Mouse (Mus musculus) left cerebral cortex, postnatal 25 days (tissue): Measurements from ENCODE around the gene Farsb. TPM values are rescaled to one million over a fixed set of nuclear protein-coding genes. Genes with fewer than 3 reads are reported as not detected.

Experiments
- DNase-seq, 2 experiments: peaks; one replicate each; pipeline ENCODE4 v3.0.0; 2022; ENCODE audit warnings: low spot score in 2 of 2, mixed read lengths in 1 of 2
- intact Hi-C: fragments of 180-260 bp; cut with DNase I; formaldehyde crosslinking; loops from one replicate; pipeline ENCODE4 v1.15.1; 2025
- total RNA-seq, 2 experiments: library from RNA; stranded (reverse); gene quantifications; 2 replicates each; pipeline ENCODE4 v1.2.3; 2021

The Farsb gene
- total RNA-seq, 2 experiments from 2014 or later = 59.5 to 64.6 TPM

GRCm38 (mm10) chr1:78373836-78374235 lies 114.9 kb downstream of the Farsb start:
- intact Hi-C loops = loop anchor here (5.0 kb wide), 1 partner anchor 62 kb away; the partner anchor contains the start of gene Sgpp2
- no peak for DNase-seq

DNA sequence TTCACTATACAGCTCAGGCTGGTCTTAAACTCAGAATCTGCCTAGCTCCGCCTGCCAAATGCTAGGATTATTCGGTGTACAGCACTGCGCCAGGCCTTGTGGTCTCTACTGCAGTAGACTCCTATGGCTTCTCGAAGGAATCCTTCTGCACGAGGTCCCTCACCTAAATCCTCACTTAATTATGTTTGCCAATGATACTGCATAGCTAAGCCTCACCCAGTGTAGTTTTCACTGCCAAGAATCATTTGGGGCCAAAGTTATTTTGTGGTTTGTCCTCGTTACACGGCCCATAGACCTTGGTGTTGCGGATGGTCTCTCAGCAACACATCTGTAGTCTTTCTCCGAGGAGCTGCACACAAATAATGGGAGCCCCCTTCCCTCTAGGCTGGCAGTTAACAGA lies 116.4 kb downstream of the Farsb start:
- no peak for DNase-seq
- intact Hi-C loops = loop anchor here (5.0 kb wide), 1 partner anchor 60 kb away; the partner anchor contains the start of gene Sgpp2

DNA sequence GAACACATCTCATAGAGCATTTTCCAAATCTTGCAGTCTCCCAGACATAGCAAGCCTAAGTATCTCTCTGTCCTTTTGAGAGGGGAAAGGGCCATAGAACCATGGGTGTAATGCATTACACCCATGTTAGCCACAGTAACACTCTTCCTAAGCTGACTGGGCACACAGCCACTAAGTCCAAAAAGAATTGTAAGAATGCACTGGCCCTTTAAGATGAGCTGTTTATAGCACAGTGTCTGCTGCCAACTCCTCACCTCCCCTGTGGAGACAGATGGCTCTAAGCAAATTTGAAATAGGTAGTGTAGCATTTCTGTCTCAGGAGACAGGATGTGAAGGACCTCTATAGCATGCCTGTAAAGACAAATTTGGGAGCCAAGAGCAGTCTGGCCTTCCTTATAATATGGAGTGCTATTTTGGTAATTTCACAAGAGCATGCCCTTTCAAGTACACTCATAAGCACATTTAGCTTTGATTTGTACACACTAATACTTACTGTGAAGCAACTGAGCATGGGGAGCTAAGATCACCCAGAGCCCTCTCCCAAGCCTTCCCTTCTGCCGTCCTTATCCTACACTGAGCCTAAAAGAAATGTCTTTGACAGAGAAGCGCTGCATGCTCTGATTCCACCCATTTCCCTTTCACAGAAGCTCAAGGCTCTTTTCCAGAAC lies 117.0 kb downstream of the Farsb start:
- intact Hi-C loops = loop anchor here (1.0 to 5.0 kb wide), 2 partner anchors 59 to 154 kb away; partner anchors contain the start of gene Sgpp2
- peak; percentile 44 to 88 for DNase-seq

- intact Hi-C loops = loop anchor here (5.0 kb wide), 1 partner anchor 58 kb away; the partner anchor contains the start of gene Sgpp2
- no peak for DNase-seq
These were observed 118.6 kb downstream of the Farsb start for GRCm38 (mm10) chr1:78370121-78370520.

Other genes with a start within 250 kb of the Farsb start
- 1 to 10 TPM; 7.7 to 8.9 TPM for gene Sgpp2, start 178.6 kb downstream of the Farsb start, total RNA-seq
- not detected for gene Mogat1, start 22.1 kb upstream of the Farsb start, total RNA-seq
- gene BC035947, start 23.3 kb upstream of the Farsb start, total RNA-seq = under 1 TPM; 0.21 to 0.71 TPM
- gene Acsl3, start 168.9 kb upstream of the Farsb start, total RNA-seq = 100 to 1,000 TPM; 157 to 167 TPM
- 10 to 100 TPM; 14.3 to 15.3 TPM for gene Utp14b, start 169.1 kb upstream of the Farsb start, total RNA-seq